Mouse (Mus musculus) intestine, embryonic 15.5 days (tissue): ENCODE measurements around the gene Tldc2. TPM values are rescaled to one million over a fixed set of nuclear protein-coding genes. Genes with fewer than 3 reads are reported as not detected.

ENCODE experiments used
- ATAC-seq: fragments of 200-750 bp; cut with Nextera tagmentation; 2 replicates; pipeline ENCODE4 v1.8.0; 2017; ENCODE audit warnings: moderate TSS enrichment, moderate library complexity
- H3K27ac ChIP-seq: fragments of 300-500 bp; sonication (generic); 2 replicates; pipeline ENCODE4 v1.5.1; 2015; ENCODE audit warnings: mild to moderate bottlenecking, inconsistent platforms
- H3K27me3 ChIP-seq: fragments of 300-500 bp; sonication (generic); replicated peaks from 2 replicates; pipeline ENCODE4 v1.6.1; 2015; ENCODE audit warnings: inconsistent platforms
- H3K36me3 ChIP-seq: fragments of 300-500 bp; sonication (generic); 2 replicates; pipeline ENCODE4 v1.6.1; 2015; ENCODE audit warnings: inconsistent platforms
- H3K4me1 ChIP-seq: fragments of 300-500 bp; sonication (generic); replicated peaks from 2 replicates; pipeline ENCODE4 v1.6.1; 2015; ENCODE audit warnings: inconsistent platforms
- H3K4me2 ChIP-seq: fragments of 300-500 bp; sonication (generic); replicated peaks from 2 replicates; pipeline ENCODE4 v1.6.1; 2015; ENCODE audit warnings: mild to moderate bottlenecking, inconsistent platforms
- H3K4me3 ChIP-seq: fragments of 300-500 bp; sonication (generic); replicated peaks from 2 replicates; pipeline ENCODE4 v1.5.1; 2015; ENCODE audit warnings: inconsistent platforms
- H3K9ac ChIP-seq: fragments of 300-500 bp; sonication (generic); 2 replicates; pipeline ENCODE4 v1.6.1; 2015; ENCODE audit warnings: inconsistent platforms
- H3K9me3 ChIP-seq: fragments of 300-500 bp; sonication (generic); 2 replicates; pipeline ENCODE4 v1.6.1; 2016; ENCODE audit warnings: inconsistent platforms
- WGBS: fragments of 180-500 bp; shearing (Covaris S2); methylation state at CpG from one replicate; pipeline ENCODE4 v1.1.7; 2015; 5-methylcytosine and 5-hydroxymethylcytosine counted together
- polyA plus RNA-seq: library from polyadenylated mRNA; unstranded; fragments of >200 nt; fragmentation: Nextera tagmentation; extraction: Ambion mirVana; gene quantifications from 2 replicates; pipeline ENCODE4 v1.2.1, GENCODE M21; 2015

Gene Tldc2
- not detected in 2 replicates for polyA plus RNA-seq

DNA sequence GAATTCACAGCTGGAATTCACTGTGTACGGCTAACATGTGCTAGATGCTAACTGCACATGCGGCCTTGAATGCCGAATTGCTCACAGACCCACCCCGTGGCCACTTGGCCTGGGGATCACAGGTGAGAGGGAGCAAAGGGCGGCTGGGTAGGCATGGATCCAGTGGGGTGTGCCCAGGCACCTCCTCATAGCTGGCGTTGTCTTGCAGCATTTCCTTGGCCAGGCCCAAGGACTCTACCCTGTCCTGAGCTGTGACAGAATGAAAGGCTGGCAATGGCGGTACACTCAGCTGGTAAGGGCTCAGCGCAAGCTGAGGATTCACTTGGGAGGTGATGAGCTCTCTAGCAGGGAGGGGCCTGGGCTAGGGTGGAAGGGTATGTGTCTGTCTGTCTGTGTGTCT, at the start of gene Tldc2:
TSS of gene Tldc2 (plus strand) at position 260 of the 400 bp plus-strand sequence.
- peak; percentile 78 for ATAC-seq

DNA sequence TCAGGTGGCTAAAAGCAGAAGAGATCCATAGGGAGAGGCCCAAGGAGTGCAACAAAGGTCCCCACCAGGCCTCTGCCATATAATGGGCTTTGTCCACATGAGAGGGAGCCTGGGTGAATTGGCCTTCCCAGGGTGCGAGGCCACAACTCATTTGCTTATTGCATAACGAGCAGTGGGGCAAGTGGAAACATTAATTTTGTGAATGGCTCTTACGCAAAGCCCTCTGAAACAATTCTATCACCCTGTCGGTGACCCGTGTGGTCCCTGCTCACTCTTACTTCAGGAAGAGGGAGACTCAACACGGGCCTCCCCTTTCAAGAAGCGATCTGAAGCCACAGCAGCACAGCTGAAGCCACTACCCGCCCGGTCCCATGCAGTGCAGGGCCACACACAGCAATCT, 49.6 kb upstream of the Tldc2 start:
- Histone ChIP-seq H3K27me3 (no peaks in the 10 kb centered on the region), H3K27ac (no peak overlapping the region), H3K4me3 (no peak overlapping the region), H3K9me3 (no peaks in the 10 kb centered on the region), H3K4me2 (no peak overlapping the region), H3K4me1 (no peaks in the 10 kb centered on the region), H3K9ac (no peak overlapping the region), H3K36me3 (peaks cover 25% of the 10 kb centered on the region)
- ATAC-seq: no peak
- 90% methylated on average over 9 of the region's 9 CpGs for WGBS

More for the DNA sequence above, at the start of gene Tldc2:
- 75% methylated on average over 8 of the region's 8 CpGs for WGBS
- no peaks in the 10 kb centered on the region for H3K4me1 ChIP-seq
- no peaks in the 10 kb centered on the region for H3K27me3 ChIP-seq
- H3K9ac ChIP-seq: no peak within 1 kb of the TSS
- no peak within 1 kb of the TSS for H3K27ac ChIP-seq
- H3K36me3 ChIP-seq: no peaks in the 10 kb centered on the region
- H3K4me3 ChIP-seq: no peak within 1 kb of the TSS
- no peaks in the 10 kb centered on the region for H3K9me3 ChIP-seq
- H3K4me2 ChIP-seq: no peak within 1 kb of the TSS

DNA sequence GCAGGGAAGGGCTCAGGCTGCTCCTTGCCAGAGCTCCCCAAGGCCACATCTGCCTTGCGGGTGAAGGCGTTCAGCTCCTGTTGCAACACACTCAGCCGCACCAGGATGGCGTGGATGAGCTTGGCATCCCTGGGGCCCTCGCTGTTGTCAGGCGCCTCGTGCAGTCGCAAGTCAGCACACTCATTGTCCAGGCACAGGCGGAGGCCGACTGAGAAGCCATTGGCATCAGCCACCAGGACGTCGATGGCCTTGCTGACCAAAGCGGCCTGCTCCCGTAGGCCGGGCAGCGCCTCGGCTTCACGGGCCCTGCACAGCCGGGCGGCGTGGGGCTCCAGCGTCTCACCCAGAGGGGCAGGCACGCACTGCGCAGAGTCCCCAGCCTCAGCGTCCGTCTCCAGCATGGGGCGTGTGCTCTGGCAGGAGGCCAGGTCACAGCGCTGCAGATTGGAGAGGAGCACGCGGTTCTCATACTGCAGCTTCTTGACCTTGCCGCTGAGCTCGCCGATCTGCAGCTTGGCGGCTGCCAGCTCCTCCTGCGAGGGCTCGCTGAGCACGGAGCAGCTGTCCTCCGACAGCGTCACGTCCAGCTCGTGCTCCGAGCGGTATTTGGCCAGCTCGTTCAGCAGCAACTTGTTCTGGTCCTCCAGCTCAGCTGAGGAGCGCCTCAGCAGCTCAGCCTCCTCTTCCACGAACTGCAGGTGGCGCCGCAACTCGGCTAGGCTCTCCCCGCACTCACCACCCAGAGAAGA, 46.8 kb upstream of the Tldc2 start:
- Histone ChIP-seq H3K4me3 (no peak overlapping the region), H3K27me3 (no peaks in the 10 kb centered on the region), H3K9ac (no peak overlapping the region), H3K4me1 (no peaks in the 10 kb centered on the region), H3K9me3 (no peaks in the 10 kb centered on the region), H3K36me3 (peaks cover 32% of the 10 kb centered on the region), H3K4me2 (no peak overlapping the region), H3K27ac (no peak overlapping the region)
- 85% methylated on average over 50 of the region's 50 CpGs for WGBS
- ATAC-seq: peak; percentile 56

DNA sequence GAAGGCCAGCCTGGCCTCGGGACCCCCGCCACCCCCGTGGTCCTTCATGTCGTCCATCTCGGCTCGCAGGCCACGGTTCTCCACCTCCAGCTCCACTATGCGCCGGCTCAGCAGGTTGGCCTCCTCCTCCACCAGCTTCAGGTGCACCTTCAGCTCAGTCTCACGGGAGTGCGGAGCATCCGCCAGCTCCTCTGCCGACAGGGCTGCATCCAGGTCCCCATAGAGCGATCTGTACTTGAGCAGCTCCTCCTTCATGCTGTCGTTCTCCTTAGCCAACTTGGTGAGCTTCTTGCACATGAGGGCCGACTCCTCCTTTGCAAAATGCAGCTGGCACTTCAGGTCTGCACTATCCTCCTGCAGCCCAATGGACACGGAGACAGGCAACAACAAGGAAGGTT, 46.2 kb upstream of the Tldc2 start:
- Histone ChIP-seq H3K4me1 (no peaks in the 10 kb centered on the region), H3K9me3 (no peaks in the 10 kb centered on the region), H3K4me2 (no peak overlapping the region), H3K36me3 (peaks cover 36% of the 10 kb centered on the region), H3K9ac (no peak overlapping the region), H3K27ac (no peak overlapping the region), H3K4me3 (no peak overlapping the region), H3K27me3 (no peaks in the 10 kb centered on the region)
- 84% methylated on average over 17 of the region's 17 CpGs for WGBS
- ATAC-seq: no peak

DNA sequence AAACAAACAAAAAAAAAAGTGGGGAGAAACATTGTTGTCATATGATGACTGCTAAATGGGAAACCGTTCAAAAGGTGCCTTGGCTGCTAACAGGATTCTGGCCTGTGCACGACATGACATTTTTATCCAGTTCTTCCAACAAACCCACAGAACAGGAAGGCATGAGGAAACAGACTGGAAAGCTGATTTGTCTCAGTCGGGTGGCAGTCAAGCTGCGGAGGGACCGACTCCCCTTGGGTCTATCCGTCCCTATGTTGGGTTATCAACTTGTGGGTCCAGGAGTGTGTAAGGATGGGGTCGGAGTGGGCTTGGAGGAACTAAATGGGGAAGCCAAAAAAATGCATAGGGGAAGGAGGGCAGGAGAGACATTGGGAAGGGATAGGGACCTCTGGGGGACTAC, 45.4 kb upstream of the Tldc2 start:
- Histone ChIP-seq H3K4me3 (no peak overlapping the region), H3K9ac (no peak overlapping the region), H3K36me3 (peaks cover 36% of the 10 kb centered on the region), H3K27me3 (no peaks in the 10 kb centered on the region), H3K4me2 (no peak overlapping the region), H3K9me3 (no peaks in the 10 kb centered on the region), H3K27ac (no peak overlapping the region), H3K4me1 (no peaks in the 10 kb centered on the region)
- ATAC-seq: no peak
- 91% methylated on average over 7 of the region's 7 CpGs for WGBS

DNA sequence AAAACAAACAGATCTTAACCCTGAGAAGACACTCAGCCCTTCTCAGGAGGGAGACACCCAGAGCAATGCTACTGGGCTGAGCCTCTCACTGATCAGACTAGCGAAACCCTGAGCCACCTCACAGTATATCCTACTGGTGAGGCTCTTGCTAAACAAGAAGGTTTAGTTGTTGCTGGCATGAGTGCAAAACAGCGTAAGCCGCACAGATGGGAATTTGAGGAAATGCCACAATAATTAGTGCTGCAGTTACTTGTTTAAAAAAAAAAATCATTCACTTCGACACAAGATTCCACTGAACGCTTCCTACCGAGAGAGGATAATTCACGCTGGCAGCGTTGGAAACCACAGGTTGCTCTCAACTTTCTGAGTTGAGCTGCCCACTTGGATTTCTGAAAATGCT, 43.3 kb upstream of the Tldc2 start:
- Histone ChIP-seq H3K27me3 (no peaks in the 10 kb centered on the region), H3K27ac (no peak overlapping the region), H3K4me1 (no peaks in the 10 kb centered on the region), H3K4me3 (no peak overlapping the region), H3K36me3 (peaks cover 32% of the 10 kb centered on the region), H3K9me3 (no peaks in the 10 kb centered on the region), H3K4me2 (no peak overlapping the region), H3K9ac (no peak overlapping the region)
- 93% methylated on average over 8 of the region's 8 CpGs for WGBS
- no peak for ATAC-seq

DNA sequence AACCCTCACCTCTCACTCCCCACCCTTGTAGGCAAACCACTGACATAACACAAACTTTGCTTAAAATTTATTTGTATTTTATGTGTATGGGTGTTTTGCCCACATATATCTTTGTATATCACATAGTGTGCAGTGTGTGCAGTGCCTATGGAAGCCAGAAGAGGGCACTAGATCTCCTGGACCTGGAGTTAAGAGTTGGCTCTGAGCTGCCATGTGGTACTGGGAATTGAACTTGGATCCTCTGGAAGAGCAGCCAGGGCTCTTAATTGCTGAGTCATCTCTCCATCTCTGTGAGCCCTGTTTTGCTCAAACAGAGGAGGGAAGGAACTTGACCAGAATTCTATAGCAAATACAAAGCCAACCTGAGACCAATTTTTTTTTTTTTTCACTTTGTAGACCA, 42.9 kb upstream of the Tldc2 start:
- H3K4me1 ChIP-seq: no peaks in the 10 kb centered on the region
- no peak for ATAC-seq
- H3K9me3 ChIP-seq: no peaks in the 10 kb centered on the region
- peaks cover 32% of the 10 kb centered on the region for H3K36me3 ChIP-seq
- no peak overlapping the region for H3K9ac ChIP-seq
- H3K27me3 ChIP-seq: no peaks in the 10 kb centered on the region
- no peak overlapping the region for H3K4me2 ChIP-seq
- no peak overlapping the region for H3K4me3 ChIP-seq
- no peak overlapping the region for H3K27ac ChIP-seq

DNA sequence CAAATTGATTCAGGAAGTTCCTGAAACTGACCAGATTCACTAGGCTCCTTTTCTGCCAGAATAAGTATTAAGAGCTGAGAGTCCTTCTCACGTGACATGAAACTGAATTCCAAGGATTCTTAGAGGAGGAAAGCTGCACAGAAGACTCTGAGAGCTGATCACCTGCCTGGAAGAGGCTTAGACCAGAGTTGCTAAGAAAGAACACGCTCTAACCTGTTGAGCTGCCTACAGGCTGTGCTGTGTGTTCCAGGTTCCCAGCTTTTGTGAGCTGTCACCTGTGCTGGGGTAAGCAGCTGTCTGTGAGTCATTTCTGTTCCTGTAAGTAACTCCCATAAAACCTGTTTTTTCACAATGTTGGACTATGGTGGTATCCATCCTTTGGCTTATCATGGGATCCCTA, 40.9 kb upstream of the Tldc2 start:
- Histone ChIP-seq H3K4me2 (no peak overlapping the region), H3K36me3 (peaks cover 23% of the 10 kb centered on the region; the same call in 1 of the 2 replicates), H3K4me3 (no peak overlapping the region), H3K9me3 (no peaks in the 10 kb centered on the region), H3K4me1 (no peaks in the 10 kb centered on the region), H3K27ac (no peak overlapping the region), H3K27me3 (no peaks in the 10 kb centered on the region), H3K9ac (no peak overlapping the region)
- WGBS: 90% methylated on average over 2 of the region's 2 CpGs
- ATAC-seq: no peak

DNA sequence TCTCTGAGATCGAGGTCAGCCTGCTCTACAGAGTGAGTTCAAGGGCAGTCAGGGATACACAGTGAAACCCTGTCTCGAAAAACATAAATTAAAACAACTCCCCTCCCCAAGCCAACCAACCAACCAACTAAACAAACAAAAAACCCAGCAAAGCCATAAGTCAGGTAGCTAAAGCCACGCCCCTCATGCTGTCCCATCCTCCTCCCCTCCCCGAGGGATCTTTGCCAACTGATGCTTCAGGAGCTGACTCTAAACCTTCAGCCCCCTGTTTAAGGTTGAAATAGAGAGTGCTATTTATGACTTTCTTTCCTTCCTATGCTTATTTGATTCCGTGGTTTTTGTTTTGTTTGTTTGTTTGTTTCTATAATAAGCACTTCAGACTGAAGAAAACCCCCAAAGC, 39.9 kb upstream of the Tldc2 start:
- H3K27me3 ChIP-seq: no peaks in the 10 kb centered on the region
- H3K27ac ChIP-seq: no peak overlapping the region
- no peak overlapping the region for H3K4me3 ChIP-seq
- no peak overlapping the region for H3K9ac ChIP-seq
- no peaks in the 10 kb centered on the region for H3K4me1 ChIP-seq
- H3K9me3 ChIP-seq: no peaks in the 10 kb centered on the region
- no peak for ATAC-seq
- H3K4me2 ChIP-seq: no peak overlapping the region
- peaks cover 16% of the 10 kb centered on the region; the same call in 1 of the 2 replicates for H3K36me3 ChIP-seq
- WGBS: 86% methylated on average over 5 of the region's 5 CpGs

DNA sequence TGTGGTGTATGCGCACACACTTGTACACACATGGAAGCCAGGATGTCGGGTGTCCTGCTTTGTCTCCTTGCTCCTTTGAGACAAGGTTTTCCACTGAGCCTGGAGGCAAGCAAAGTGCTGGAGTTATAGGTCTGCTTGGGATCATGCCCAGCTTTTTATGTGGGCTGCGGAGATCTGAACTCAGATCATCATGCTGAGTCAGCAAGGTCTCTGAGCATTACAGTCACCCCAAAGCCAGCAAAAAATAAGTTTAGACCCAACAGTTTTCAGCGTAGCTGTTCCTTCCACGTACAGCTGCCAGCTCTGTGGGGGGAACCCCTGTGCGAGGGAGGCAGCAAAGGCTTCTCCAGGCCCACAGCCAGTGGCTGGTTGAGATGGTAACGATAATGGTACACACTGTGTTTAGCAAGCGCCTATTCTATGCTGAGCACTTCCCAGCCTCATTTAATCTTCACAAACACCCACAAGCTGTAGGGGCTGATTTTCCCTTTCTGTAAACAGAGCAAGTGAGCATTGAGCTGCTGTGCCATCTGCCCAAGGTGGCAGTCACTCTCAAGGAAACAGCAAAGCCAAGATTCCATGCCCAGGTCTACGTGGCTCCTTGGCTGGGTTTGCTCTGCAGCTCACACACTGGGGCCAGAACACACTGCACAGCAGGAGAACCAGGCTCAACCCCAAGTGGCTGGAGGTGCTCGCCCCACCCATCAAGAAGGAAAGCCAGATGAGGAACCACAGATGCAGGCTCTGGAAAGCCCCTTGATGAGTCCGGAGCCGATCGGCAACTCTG, 38.3 kb upstream of the Tldc2 start:
- ATAC-seq: no peak
- no peaks in the 10 kb centered on the region for H3K9me3 ChIP-seq
- H3K4me1 ChIP-seq: no peaks in the 10 kb centered on the region
- no peak overlapping the region for H3K9ac ChIP-seq
- no peak overlapping the region for H3K27ac ChIP-seq
- 83% methylated on average over 13 of the region's 13 CpGs for whole genome bisulfite sequencing
- H3K36me3 ChIP-seq: peaks cover 27% of the 10 kb centered on the region
- H3K4me3 ChIP-seq: no peak overlapping the region
- H3K27me3 ChIP-seq: no peaks in the 10 kb centered on the region
- H3K4me2 ChIP-seq: no peak overlapping the region

DNA sequence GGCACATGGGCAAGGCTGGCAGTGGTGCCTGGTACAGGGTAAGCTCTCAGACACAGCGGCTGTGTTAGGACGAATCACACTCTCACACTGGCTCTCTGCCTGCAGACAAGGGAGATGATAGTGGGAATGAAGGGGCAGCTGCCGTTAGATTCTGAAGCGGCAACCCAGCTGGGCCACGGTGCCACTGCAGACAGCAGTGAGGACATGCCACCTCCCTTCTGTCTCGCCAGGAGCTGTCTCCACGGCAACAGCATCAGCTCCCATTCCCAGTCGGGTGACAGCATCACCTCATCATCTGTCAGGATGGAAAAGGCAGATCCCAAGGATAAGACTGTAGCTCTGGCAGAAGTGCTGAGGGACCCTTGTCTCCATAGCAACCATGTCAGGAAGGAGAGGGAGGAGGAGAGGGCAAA, 37.0 kb upstream of the Tldc2 start:
- H3K4me2 ChIP-seq: no peak overlapping the region
- no peak overlapping the region for H3K9ac ChIP-seq
- no peaks in the 10 kb centered on the region for H3K27me3 ChIP-seq
- ATAC-seq: no peak
- no peak overlapping the region for H3K4me3 ChIP-seq
- 73% methylated on average over 8 of the region's 8 CpGs for WGBS
- H3K36me3 ChIP-seq: peaks cover 26% of the 10 kb centered on the region
- H3K27ac ChIP-seq: no peak overlapping the region
- no peaks in the 10 kb centered on the region; the same call in 1 of the 2 replicates for H3K4me1 ChIP-seq
- H3K9me3 ChIP-seq: no peaks in the 10 kb centered on the region

DNA sequence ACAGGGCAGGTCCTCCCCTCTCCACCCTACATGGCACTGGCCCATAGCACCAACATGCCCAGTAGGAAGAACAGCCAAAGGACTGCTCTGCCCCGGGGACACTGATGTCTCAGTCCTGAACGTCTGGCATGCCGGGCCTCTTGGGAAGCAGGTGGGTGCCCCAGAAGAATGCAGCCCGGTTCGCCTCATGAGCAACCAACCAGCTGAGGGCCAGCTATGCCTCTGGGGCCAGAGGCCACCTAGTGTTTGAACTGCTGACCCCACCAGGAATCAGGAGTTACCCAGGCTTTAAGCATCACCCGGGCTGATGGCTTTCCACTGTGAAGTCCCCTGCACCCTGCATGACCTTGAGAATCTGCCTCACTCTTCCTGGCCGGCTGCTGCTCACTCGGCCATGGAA, 34.4 kb upstream of the Tldc2 start:
- peaks cover 21% of the 10 kb centered on the region for H3K36me3 ChIP-seq
- no peak overlapping the region for H3K27ac ChIP-seq
- no peaks in the 10 kb centered on the region for H3K9me3 ChIP-seq
- H3K4me3 ChIP-seq: no peak overlapping the region
- no peaks in the 10 kb centered on the region; the same call in 1 of the 2 replicates for H3K4me1 ChIP-seq
- H3K9ac ChIP-seq: no peak overlapping the region
- WGBS: 83% methylated on average over 8 of the region's 8 CpGs
- ATAC-seq: no peak
- H3K4me2 ChIP-seq: no peak overlapping the region
- no peaks in the 10 kb centered on the region for H3K27me3 ChIP-seq
